24 mouse cellular contexts compared by ENCODE assay signal in genomic region chr9:101230028-101230427, GRCm38 (mm10). TPM values are rescaled to one million over a fixed set of nuclear protein-coding genes. Genes with fewer than 3 reads are reported as not detected.
DNase-seq lines count a peak whose midpoint lies in the region; ATAC-seq and TF ChIP-seq lines count a peak whose summit lies in the region.
"Had no signal": no experiment of that assay in that cellular context is flagged by ENCODE, and none has a peak within 500 bp of the region (broad histone marks: within the 10 kb centered on the region; RNA-seq: fewer than 3 reads in every experiment).

No protein-coding gene starts in this region.

- H3K9me3 ChIP-seq in megakaryocyte, embryonic 14.5 days, result no peaks in the 10 kb centered on the region
- no peaks in the 10 kb centered on the region for H3K9me3 ChIP-seq in forebrain, embryonic 13.5 days (replicated peaks)
- H3K9me3 ChIP-seq: embryonic facial prominence, embryonic 13.5 days; embryonic facial prominence, embryonic 15.5 days; forebrain, embryonic 10.5 days; forebrain, embryonic 12.5 days; forebrain, embryonic 15.5 days had no signal

- 86% methylated on average over 3 of the region's 3 CpGs for WGBS in forebrain, embryonic 13.5 days
- WGBS in heart, adult 2 months, result 85% methylated on average over 3 of the region's 3 CpGs

- H3ac ChIP-seq in myocyte (ENCODE audit: control insufficient read depth, insufficient read length), result no peak overlapping the region

- intact Hi-C loops in heart, adult 2 months (cut with DNase I), result no loop called here

- peaks cover 52% of the 10 kb centered on the region for H3K4me1 ChIP-seq in megakaryocyte, embryonic 14.5 days
- no peaks in the 10 kb centered on the region for H3K4me1 ChIP-seq in forebrain, embryonic 13.5 days
- H3K4me1 ChIP-seq in heart, adult 2 months (ENCODE audit: control insufficient read depth, insufficient read depth, low read length), result peaks cover 3% of the 10 kb centered on the region
- H3K4me1 ChIP-seq: embryonic facial prominence, embryonic 13.5 days; embryonic facial prominence, embryonic 15.5 days; forebrain, embryonic 10.5 days; forebrain, embryonic 12.5 days; forebrain, embryonic 15.5 days had no signal

- peak overlapping the region; percentile 43 for H3K4me2 ChIP-seq in myocyte (ENCODE audit: low read depth)
- H3K4me2 ChIP-seq in forebrain, embryonic 13.5 days, result no peak overlapping the region
- H3K4me2 ChIP-seq: embryonic facial prominence, embryonic 13.5 days; embryonic facial prominence, embryonic 15.5 days; forebrain, embryonic 12.5 days; forebrain, embryonic 15.5 days had no signal

- peak overlapping the region; percentile 75 for H3K4me3 ChIP-seq in megakaryocyte, embryonic 14.5 days (replicated peaks)
- no peak overlapping the region for H3K4me3 ChIP-seq in myocyte
- H3K4me3 ChIP-seq in forebrain, embryonic 13.5 days, result no peak overlapping the region
- H3K4me3 ChIP-seq in heart, adult 2 months, result no peak overlapping the region
- H3K4me3 ChIP-seq: embryonic facial prominence, embryonic 13.5 days; embryonic facial prominence, embryonic 15.5 days; erythroblast, embryonic 14.5 days; forebrain, embryonic 10.5 days; forebrain, embryonic 12.5 days; forebrain, embryonic 15.5 days had no signal

- no peak for TF ChIP-seq CTCF in heart, adult 2 months (IDR thresholded peaks at IDR 0.05)

- TF ChIP-seq POLR2A in myocyte (IDR thresholded peaks at IDR 0.05; ENCODE audit: insufficient read length, low read depth), result no peak
- TF ChIP-seq POLR2A in heart, adult 2 months (IDR thresholded peaks at IDR 0.05; ENCODE audit: insufficient read depth, low read depth, low read length), result no peak

- TF ChIP-seq EP300 in heart, adult 2 months (IDR thresholded peaks at IDR 0.05; ENCODE audit: insufficient read depth, low read depth, low read length), result no peak

- H3K27me3 ChIP-seq in megakaryocyte, embryonic 14.5 days (replicated peaks), result no peaks in the 10 kb centered on the region
- no peaks in the 10 kb centered on the region for H3K27me3 ChIP-seq in myocyte (ENCODE audit: control insufficient read depth, insufficient read depth, insufficient read length)
- no peaks in the 10 kb centered on the region for H3K27me3 ChIP-seq in forebrain, embryonic 13.5 days
- H3K27me3 ChIP-seq in heart, adult 2 months (ENCODE audit: control insufficient read depth, insufficient read depth, low read length), result no peaks in the 10 kb centered on the region
- H3K27me3 ChIP-seq: embryonic facial prominence, embryonic 13.5 days; embryonic facial prominence, embryonic 15.5 days; forebrain, embryonic 12.5 days; forebrain, embryonic 15.5 days had no signal

- H3K9ac ChIP-seq in forebrain, embryonic 13.5 days, result no peak overlapping the region
- H3K9ac ChIP-seq in heart, adult 2 months (ENCODE audit: low read depth, low read length), result no peak overlapping the region
- H3K9ac ChIP-seq: embryonic facial prominence, embryonic 13.5 days; embryonic facial prominence, embryonic 15.5 days; forebrain, embryonic 12.5 days; forebrain, embryonic 15.5 days; forebrain, postnatal 0 days had no signal

- H3K27ac ChIP-seq in forebrain, embryonic 13.5 days, result no peak overlapping the region
- H3K27ac ChIP-seq in heart, adult 2 months, result no peak overlapping the region
- H3K27ac ChIP-seq: embryonic facial prominence, embryonic 13.5 days; embryonic facial prominence, embryonic 15.5 days; forebrain, embryonic 10.5 days; forebrain, embryonic 12.5 days; forebrain, embryonic 15.5 days had no signal

- H3K79me2 ChIP-seq in myocyte (ENCODE audit: control insufficient read depth, insufficient read depth), result peaks cover 8% of the 10 kb centered on the region
- H3K79me2 ChIP-seq in heart, adult 2 months (replicated peaks; ENCODE audit: control insufficient read depth, insufficient read depth, low read length), result 0 out of 2 replicates have a peak, but pooled peaks cover 1% of the 10 kb centered on the region

- ATAC-seq in common myeloid progenitor, adult 5-6 weeks (replicated peaks; ENCODE audit: low read depth, poor library complexity, severe bottlenecking), result peak; percentile 88
- ATAC-seq in hematopoietic stem cell, adult 5-6 weeks (replicated peaks in 1 of 2; ENCODE audit: insufficient read depth in 1 of 2, low FRiP score in 2 of 2, low TSS enrichment in 1 of 2, low read depth in 1 of 2, poor library complexity in 2 of 2, severe bottlenecking in 2 of 2), result peak; percentile 79 to 80
- ATAC-seq in forebrain, embryonic 13.5 days, result no peak
- ATAC-seq: forebrain, embryonic 15.5 days; forebrain, postnatal 0 days had no signal

- DNase-seq in right cerebral cortex, postnatal 4 days, result no peak
- no peak for DNase-seq in heart, adult 2 months
- no peak for DNase-seq in spleen, postnatal 14 days (ENCODE audit: low spot score in 2 of 2)
- DNase-seq: adrenal gland, adult 8-10 months; adrenal gland, postnatal 14 days; adrenal gland, postnatal 36 days; cerebellum, adult 11-12 months; cerebellum, adult 2 months; cerebellum, adult 9-10 months; cerebellum, postnatal 10 days; cerebellum, postnatal 25 days; embryo, embryonic 11 days; forebrain, postnatal 0 days had no signal

- H3K36me3 ChIP-seq in megakaryocyte, embryonic 14.5 days (replicated peaks; ENCODE audit: low read length), result no peaks in the 10 kb centered on the region
- H3K36me3 ChIP-seq in myocyte (ENCODE audit: control insufficient read depth, insufficient read depth), result no peaks in the 10 kb centered on the region
- no peaks in the 10 kb centered on the region for H3K36me3 ChIP-seq in forebrain, embryonic 13.5 days (ENCODE audit: poor library complexity, severe bottlenecking)
- no peaks in the 10 kb centered on the region for H3K36me3 ChIP-seq in heart, adult 2 months (ENCODE audit: control insufficient read depth, insufficient read depth, low read length)
- H3K36me3 ChIP-seq: embryonic facial prominence, embryonic 15.5 days; forebrain, embryonic 10.5 days; forebrain, embryonic 12.5 days; forebrain, embryonic 15.5 days had no signal

TF ChIP-seq in myocyte, 11 proteins besides CTCF, POLR2A, EP300 and RAD21:
- 0 out of 2 replicates have a peak, but pooled peaks have one; percentile 21 for TF ChIP-seq CEBPB (IDR thresholded peaks at IDR 0.05; ENCODE audit: insufficient read depth, poor library complexity, severe bottlenecking)
- TF ChIP-seq USF1 (IDR thresholded peaks at IDR 0.05; ENCODE audit: low read depth), result no peak
- no peak for TF ChIP-seq REST (IDR thresholded peaks at IDR 0.05; ENCODE audit: insufficient read depth, insufficient read length)
- TF ChIP-seq MYOG (IDR thresholded peaks at IDR 0.05; ENCODE audit: control insufficient read depth in 1 of 3, insufficient read depth in 1 of 3, insufficient read length in 2 of 3, low read depth in 2 of 3), result no peak
TF ChIP-seq in myocyte: peak in this region for 1.

RNA-seq across cellular contexts. Expression of gene Ppp2r3a, which starts 21.6 kb away (rescaled TPM):
- total RNA-seq in common myeloid progenitor, adult 5-6 weeks (2017), result 19.7 and 24.0 TPM in 2 replicates
- total RNA-seq in hematopoietic stem cell, adult 5-6 weeks (2017), result 38.9 and 47.2 TPM in 2 replicates
- polyA plus RNA-seq in megakaryocyte, embryonic 14.5 days (2012; ENCODE audit: insufficient read depth, low replicate concordance), result 0.26 and 0.60 TPM in 2 replicates
- polyA plus RNA-seq in myocyte (2012; fragmentation: generic; extraction: Trizol), result 6.0 TPM
- 15.9 and 17.3 TPM in 2 replicates for polyA plus RNA-seq in forebrain, embryonic 13.5 days (2015; fragmentation: Nextera tagmentation; extraction: Ambion mirVana)
- total RNA-seq in heart, adult 2 months (2021), result 100 to 1,000 TPM; 179 to 215 TPM
- polyA plus RNA-seq in heart, adult 2 months (2012; rRNA removed), result 51.7 and 114 TPM in 2 replicates
